Mouse (Mus musculus) lung, embryonic 14.5 days (tissue): ENCODE measurements at regions not wholly inside any gene's neighbourhood (a gene's known extent, or its start where the extent isn't known, plus 50 kb on each side); places are given as distances from the start of the nearest gene placed in this dataset.

Experiments
- ATAC-seq: fragments of 200-750 bp; cut with Nextera tagmentation; 2 replicates; pipeline ENCODE4 v1.8.0; 2017; ENCODE audit warnings: mild to moderate bottlenecking, moderate TSS enrichment, moderate library complexity; ENCODE audit not compliant: insufficient read depth
- DNase-seq: peaks from one replicate; pipeline ENCODE4 v3.0.0-alpha.2; 2015
- H3K27ac ChIP-seq: fragments of 300-500 bp; sonication (generic); 2 replicates; pipeline ENCODE4 v1.5.1; 2014; ENCODE audit warnings: low read depth, mild to moderate bottlenecking, moderate library complexity
- H3K27me3 ChIP-seq: fragments of 300-500 bp; sonication (generic); 2 replicates; pipeline ENCODE4 v1.6.1; 2014; ENCODE audit warnings: low read length, control low read depth; ENCODE audit not compliant: insufficient read depth
- H3K36me3 ChIP-seq: fragments of 300-500 bp; sonication (generic); 2 replicates; pipeline ENCODE4 v1.6.1; 2014; ENCODE audit warnings: control low read depth; ENCODE audit not compliant: insufficient read depth
- H3K4me1 ChIP-seq: fragments of 300-500 bp; sonication (generic); 2 replicates; pipeline ENCODE4 v1.6.1; 2014; ENCODE audit warnings: antibody characterized with exemption, control low read depth; ENCODE audit not compliant: insufficient read depth
- H3K4me2 ChIP-seq: fragments of 300-500 bp; sonication (generic); 2 replicates; pipeline ENCODE4 v1.6.1; 2014; ENCODE audit warnings: mild to moderate bottlenecking
- H3K4me3 ChIP-seq: fragments of 300-500 bp; sonication (generic); 2 replicates; pipeline ENCODE4 v1.5.1; 2014; ENCODE audit warnings: low read depth, low read length
- H3K9ac ChIP-seq: fragments of 300-500 bp; sonication (generic); 2 replicates; pipeline ENCODE4 v1.6.1; 2014
- H3K9me3 ChIP-seq: fragments of 300-500 bp; sonication (generic); 2 replicates; pipeline ENCODE4 v1.6.1; 2016; ENCODE audit warnings: low read depth, low read length, control low read depth
- CTCF ChIP-seq: IDR thresholded peaks from 2 replicates; pipeline ENCODE4 v1.5.1; 2016; ENCODE audit warnings: antibody characterized with exemption, low read depth
- WGBS: fragments of 180-500 bp; shearing (Covaris S2); extraction: QIAGEN DNeasy Blood & Tissue Kit; methylation state at CpG from one replicate; pipeline ENCODE4 v1.1.7; 2014; 5-methylcytosine and 5-hydroxymethylcytosine counted together

DNA sequence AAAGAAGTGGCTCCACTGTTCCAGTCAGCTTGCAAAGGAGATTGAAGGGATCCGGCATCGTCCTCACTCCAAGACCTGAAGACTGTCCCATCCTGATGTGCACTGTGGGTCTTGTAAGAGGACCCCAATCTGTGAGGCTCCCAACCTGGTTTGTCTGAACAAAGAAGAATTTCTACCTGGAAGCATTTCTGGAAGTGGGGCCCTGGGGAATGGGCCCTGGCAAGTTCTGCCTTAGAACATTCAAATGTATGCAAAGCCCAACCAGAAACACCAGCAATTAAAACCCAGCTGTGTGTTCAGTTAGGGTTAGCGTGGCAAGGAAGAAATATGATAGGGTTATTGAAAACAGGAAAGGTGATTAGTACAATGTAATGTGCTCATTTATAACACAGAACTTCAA, 125.9 kb upstream of the A530016L24Rik start:
- no peaks in the 10 kb centered on the region for H3K4me1 ChIP-seq
- H3K9me3 ChIP-seq = no peaks in the 10 kb centered on the region; the same call in 1 of the 2 replicates
- no peak overlapping the region for H3K4me2 ChIP-seq
- WGBS = 82% methylated on average over 3 of the region's 3 CpGs
- DNase-seq (no peak), ATAC-seq (no peak)
- no peaks in the 10 kb centered on the region for H3K36me3 ChIP-seq
- H3K9ac ChIP-seq = no peak overlapping the region
- H3K27ac ChIP-seq = no peak overlapping the region
- TF ChIP-seq CTCF = no peak
- no peaks in the 10 kb centered on the region for H3K27me3 ChIP-seq
- no peak overlapping the region for H3K4me3 ChIP-seq

DNA sequence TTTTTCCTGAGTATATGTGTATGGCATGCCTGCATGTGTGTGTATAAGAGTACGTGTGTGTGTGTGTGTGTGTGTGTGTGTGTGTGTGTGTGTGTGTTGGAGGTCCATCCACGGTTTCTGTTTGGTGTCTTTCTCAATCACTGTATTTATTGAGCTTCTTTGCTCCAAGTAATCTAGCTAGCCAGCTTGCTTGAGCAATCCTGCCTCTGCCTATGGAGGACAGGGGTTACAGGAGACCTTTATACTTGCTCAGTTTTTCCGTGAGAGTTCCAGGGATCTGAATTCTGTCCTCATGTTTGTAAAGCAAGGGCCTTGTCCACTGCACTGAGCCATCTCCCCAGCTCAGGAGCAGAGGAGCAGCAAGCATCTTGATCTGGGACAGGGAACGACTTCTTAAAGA, 122.0 kb upstream of the A530016L24Rik start:
- no peaks in the 10 kb centered on the region for H3K4me1 ChIP-seq

DNA sequence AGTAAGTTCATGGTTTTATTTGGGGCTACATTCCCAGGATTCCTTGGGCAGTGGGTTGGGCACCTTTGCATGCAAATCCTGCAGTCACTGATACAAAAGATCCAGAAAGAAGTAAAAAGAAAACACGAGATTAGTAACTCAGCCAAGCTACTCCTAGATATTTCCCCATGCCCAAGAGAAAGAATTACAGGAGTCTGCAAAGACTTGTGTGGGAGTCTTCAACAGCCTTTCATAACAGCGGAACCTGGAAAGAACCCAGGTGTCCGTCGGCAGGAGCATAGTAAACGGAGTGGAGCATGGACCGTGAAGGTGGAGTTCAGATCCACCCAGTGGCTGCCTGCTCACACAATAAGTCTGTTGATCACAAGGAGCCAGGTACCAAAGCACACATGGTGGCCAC, 121.1 kb upstream of the A530016L24Rik start:
- H3K9ac ChIP-seq = no peak overlapping the region
- 73% methylated on average over 6 of the region's 6 CpGs for WGBS
- ATAC-seq = no peak
- no peaks in the 10 kb centered on the region for H3K36me3 ChIP-seq
- H3K27ac ChIP-seq = no peak overlapping the region
- H3K4me3 ChIP-seq = no peak overlapping the region
- H3K9me3 ChIP-seq = no peaks in the 10 kb centered on the region; the same call in 1 of the 2 replicates
- TF ChIP-seq CTCF = no peak
- H3K4me2 ChIP-seq = no peak overlapping the region
- no peaks in the 10 kb centered on the region for H3K27me3 ChIP-seq
- no peak for DNase-seq
- H3K4me1 ChIP-seq = no peaks in the 10 kb centered on the region

More for the DNA sequence above, 122.0 kb upstream of the A530016L24Rik start:
- Histone ChIP-seq H3K9ac (no peak overlapping the region), H3K36me3 (no peaks in the 10 kb centered on the region), H3K9me3 (no peaks in the 10 kb centered on the region; the same call in 1 of the 2 replicates), H3K27me3 (no peaks in the 10 kb centered on the region), H3K4me2 (no peak overlapping the region), H3K27ac (no peak overlapping the region), H3K4me3 (no peak overlapping the region)
- TF ChIP-seq CTCF = no peak
- ATAC-seq = no peak
- WGBS = 60% methylated on average over 4 of the region's 4 CpGs
- no peak for DNase-seq

DNA sequence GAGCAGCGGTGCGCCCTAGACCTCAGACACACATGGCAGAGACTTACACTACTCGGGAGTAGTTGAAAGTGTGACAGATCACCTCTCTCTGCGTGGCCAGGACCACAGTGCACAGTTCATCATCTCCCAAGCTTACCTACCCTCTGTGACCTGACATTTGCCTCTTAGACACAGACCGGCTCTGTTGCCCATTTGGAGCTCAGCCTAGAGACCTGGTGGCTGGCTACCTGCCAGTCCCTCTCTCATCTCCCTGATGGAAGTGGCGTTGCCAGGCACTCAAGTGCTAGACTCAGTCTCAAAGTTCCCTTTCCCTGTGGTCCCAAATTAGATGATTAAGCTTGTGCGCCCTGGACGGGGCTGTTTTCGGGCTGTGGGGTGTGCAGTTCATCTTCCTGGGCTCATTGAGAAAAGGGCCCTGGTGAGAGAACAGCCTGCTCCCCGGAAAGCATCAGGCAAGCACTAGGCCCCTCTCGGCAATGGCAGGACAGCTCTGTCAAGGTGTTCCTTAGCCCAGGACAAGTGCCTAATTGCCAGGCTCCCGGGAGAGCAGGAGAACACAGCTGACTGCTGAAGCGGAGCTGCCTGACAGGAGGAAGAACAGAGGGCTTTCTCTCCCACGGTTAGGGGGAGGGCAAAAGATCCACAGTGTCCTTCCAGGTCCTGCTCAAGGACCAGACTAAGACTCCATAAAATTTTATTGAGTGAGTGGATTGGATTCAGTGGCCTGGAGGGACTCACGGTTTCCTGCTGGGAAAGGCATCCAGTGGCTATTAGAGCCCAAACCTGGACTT, 119.5 kb upstream of the A530016L24Rik start:
- no peak overlapping the region for H3K4me3 ChIP-seq
- ATAC-seq = no peak
- DNase-seq = no peak
- WGBS = 64% methylated on average over 15 of the region's 15 CpGs
- H3K27ac ChIP-seq = no peak overlapping the region
- no peak for TF ChIP-seq CTCF
- no peaks in the 10 kb centered on the region for H3K27me3 ChIP-seq
- H3K9me3 ChIP-seq = no peaks in the 10 kb centered on the region
- H3K36me3 ChIP-seq = no peaks in the 10 kb centered on the region
- H3K9ac ChIP-seq = no peak overlapping the region
- H3K4me1 ChIP-seq = no peaks in the 10 kb centered on the region
- no peak overlapping the region for H3K4me2 ChIP-seq

DNA sequence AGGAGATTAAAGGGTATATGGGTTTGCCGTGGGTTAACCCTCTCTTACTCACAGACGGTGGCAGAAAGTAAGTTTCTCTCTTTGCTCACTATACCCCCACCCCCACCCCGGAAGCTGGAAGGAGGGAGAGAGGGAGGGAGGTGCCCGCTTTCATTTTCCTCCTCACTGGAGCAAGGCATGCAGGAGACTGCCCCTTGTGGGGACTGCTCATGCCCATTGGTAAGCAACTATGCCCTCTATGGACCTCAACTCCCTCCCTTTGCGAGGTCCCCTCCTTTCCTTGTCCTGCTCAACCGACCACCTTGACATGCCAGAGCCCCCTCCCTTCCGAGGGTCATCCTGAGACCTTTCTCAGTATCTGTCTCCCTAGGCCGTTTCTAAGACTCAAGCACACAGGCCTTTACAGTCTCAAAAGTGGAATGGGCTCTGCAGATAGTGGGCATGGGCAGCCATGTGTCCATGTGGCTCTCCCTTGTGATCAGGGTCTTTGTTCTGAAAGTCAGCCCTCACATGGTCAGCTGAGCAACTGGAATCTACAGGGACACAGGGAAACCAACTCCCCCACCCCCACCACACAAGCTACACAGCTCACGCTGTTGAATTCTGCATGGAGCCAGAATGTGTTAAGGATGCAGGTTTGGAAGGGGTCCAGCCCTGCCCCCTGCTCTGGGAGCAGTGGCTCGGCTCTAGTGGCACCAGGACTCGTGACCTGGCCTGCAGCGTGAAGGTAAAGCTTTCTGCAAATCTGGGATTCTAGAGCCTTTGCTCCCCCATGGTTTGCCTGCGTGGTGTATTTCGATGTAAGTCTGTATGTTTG, 116.8 kb upstream of the A530016L24Rik start:
- no peak overlapping the region for H3K4me3 ChIP-seq
- no peaks in the 10 kb centered on the region for H3K4me1 ChIP-seq
- no peaks in the 10 kb centered on the region for H3K36me3 ChIP-seq
- no peak overlapping the region for H3K4me2 ChIP-seq
- H3K9ac ChIP-seq = no peak overlapping the region
- no peaks in the 10 kb centered on the region for H3K27me3 ChIP-seq
- 68% methylated on average over 14 of the region's 14 CpGs for WGBS
- no peak for ATAC-seq
- H3K27ac ChIP-seq = no peak overlapping the region
- H3K9me3 ChIP-seq = no peaks in the 10 kb centered on the region
- DNase-seq = no peak
- no peak for TF ChIP-seq CTCF

DNA sequence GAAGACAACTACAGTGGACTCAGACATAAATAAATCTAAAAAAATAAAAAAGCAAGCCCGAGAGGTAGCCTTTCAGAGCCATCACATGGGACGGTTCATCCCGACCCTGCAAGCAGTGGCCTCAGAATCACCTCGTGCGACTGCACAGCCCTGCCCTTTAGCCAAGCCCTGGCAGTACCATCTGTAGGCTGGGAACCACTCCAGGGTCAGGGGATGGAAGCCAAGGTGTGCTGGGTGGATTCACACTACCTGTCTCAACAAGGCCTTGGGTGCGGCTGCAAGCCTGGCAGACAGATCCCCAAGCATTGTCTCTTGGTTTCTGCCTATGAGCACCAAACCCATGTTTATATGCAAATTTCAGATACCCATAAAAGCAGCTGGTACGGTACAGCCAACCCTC, 115.3 kb upstream of the A530016L24Rik start:
- H3K36me3 ChIP-seq = no peaks in the 10 kb centered on the region
- H3K9ac ChIP-seq = no peak overlapping the region
- TF ChIP-seq CTCF = no peak
- no peaks in the 10 kb centered on the region for H3K4me1 ChIP-seq
- H3K4me3 ChIP-seq = no peak overlapping the region
- H3K4me2 ChIP-seq = no peak overlapping the region
- DNase-seq (no peak), ATAC-seq (no peak)
- WGBS = 80% methylated on average over 7 of the region's 7 CpGs
- H3K27me3 ChIP-seq = no peaks in the 10 kb centered on the region
- H3K9me3 ChIP-seq = no peaks in the 10 kb centered on the region
- H3K27ac ChIP-seq = no peak overlapping the region

DNA sequence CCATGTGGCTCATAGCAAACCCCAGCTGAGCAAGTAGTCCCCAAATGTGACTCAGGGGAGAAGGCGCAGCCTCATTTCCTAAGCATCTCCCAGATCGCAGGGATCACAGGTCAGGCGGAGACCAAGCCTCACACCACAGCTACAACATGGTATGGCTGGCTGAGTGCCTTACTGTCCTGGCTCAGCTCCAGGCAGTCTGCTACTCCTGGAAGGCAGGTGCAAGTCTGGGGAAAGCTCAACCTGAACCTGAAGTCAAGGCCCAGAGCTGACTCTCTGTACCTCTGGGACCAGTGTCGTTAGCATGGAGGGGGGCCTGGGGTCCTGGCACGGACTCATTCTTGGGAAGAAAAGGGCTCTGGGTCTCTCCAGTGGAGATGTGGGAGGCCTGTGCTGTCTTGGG, 113.0 kb upstream of the A530016L24Rik start:
- H3K27me3 ChIP-seq = no peaks in the 10 kb centered on the region

More for the DNA sequence above, 113.0 kb upstream of the A530016L24Rik start:
- Histone ChIP-seq H3K4me2 (no peak overlapping the region), H3K4me1 (no peaks in the 10 kb centered on the region), H3K9ac (no peak overlapping the region), H3K36me3 (no peaks in the 10 kb centered on the region), H3K27ac (no peak overlapping the region), H3K4me3 (no peak overlapping the region), H3K9me3 (no peaks in the 10 kb centered on the region)
- no peak for TF ChIP-seq CTCF
- 74% methylated on average over 5 of the region's 5 CpGs for WGBS
- DNase-seq (no peak), ATAC-seq (no peak)
